Mouse (Mus musculus): ENCODE measurements around the gene Btf3l4. TPM values are rescaled to one million over a fixed set of nuclear protein-coding genes. Genes with fewer than 3 reads are reported as not detected.

Gene Btf3l4
- polyA plus RNA-seq, 1 experiment from 2014 or later = 211 TPM

- H3K4me3 ChIP-seq (replicated peaks; ENCODE audit: low read length) = no peak overlapping the region
- H3K4me1 ChIP-seq (replicated peaks; ENCODE audit: control insufficient read depth, insufficient read depth, low read length) = no peaks in the 10 kb centered on the region
- no peaks in the 10 kb centered on the region for H3K36me3 ChIP-seq (ENCODE audit: control insufficient read depth, insufficient read depth)
- WGBS = 73% methylated on average over 6 of the region's 6 CpGs
- no peaks in the 10 kb centered on the region for H3K9me3 ChIP-seq (ENCODE audit: control insufficient read depth, low read length)
- H3K4me2 ChIP-seq (ENCODE audit: low read length) = no peak overlapping the region
- no peak overlapping the region for H3K9ac ChIP-seq (replicated peaks; ENCODE audit: low read depth, low read length)
- no peak overlapping the region for H3K27ac ChIP-seq (ENCODE audit: low read length)
- no peak for ATAC-seq
- no peaks in the 10 kb centered on the region for H3K27me3 ChIP-seq (replicated peaks; ENCODE audit: control insufficient read depth, insufficient read depth, low read length)
These were observed 44.0 kb downstream of the Btf3l4 start for GRCm38 (mm10) chr4:108789258-108789936.

- H3K36me3 ChIP-seq (ENCODE audit: control insufficient read depth, insufficient read depth) = no peaks in the 10 kb centered on the region
- 35% methylated on average over 8 of the region's 8 CpGs for WGBS
- no peaks in the 10 kb centered on the region for H3K9me3 ChIP-seq (ENCODE audit: control insufficient read depth, low read length)
- ATAC-seq = no peak
- H3K4me3 ChIP-seq (replicated peaks; ENCODE audit: low read length) = no peak overlapping the region
- no peak overlapping the region for H3K9ac ChIP-seq (replicated peaks; ENCODE audit: low read depth, low read length)
- no peak overlapping the region for H3K4me2 ChIP-seq (ENCODE audit: low read length)
- H3K27me3 ChIP-seq (replicated peaks; ENCODE audit: control insufficient read depth, insufficient read depth, low read length) = no peaks in the 10 kb centered on the region
- no peak overlapping the region for H3K27ac ChIP-seq (ENCODE audit: low read length)
- peaks cover 7% of the 10 kb centered on the region for H3K4me1 ChIP-seq (replicated peaks; ENCODE audit: control insufficient read depth, insufficient read depth, low read length)
These were observed 50.9 kb downstream of the Btf3l4 start for GRCm38 (mm10) chr4:108782421-108783085.

GRCm38 (mm10) chr4:108781596-108781995 lies 51.8 kb downstream of the Btf3l4 start:
- 44% methylated on average over 3 of the region's 3 CpGs for WGBS

GRCm38 (mm10) chr4:108780864-108781205 lies 52.6 kb downstream of the Btf3l4 start:
- H3K36me3 ChIP-seq (ENCODE audit: control insufficient read depth, insufficient read depth) = no peaks in the 10 kb centered on the region
- H3K27me3 ChIP-seq (replicated peaks; ENCODE audit: control insufficient read depth, insufficient read depth, low read length) = no peaks in the 10 kb centered on the region
- H3K4me3 ChIP-seq (replicated peaks; ENCODE audit: low read length) = peak overlapping the region; percentile 80
- peak overlapping the region; percentile 89 for H3K9ac ChIP-seq (replicated peaks; ENCODE audit: low read depth, low read length)
- peak overlapping the region; percentile 96 for H3K27ac ChIP-seq (ENCODE audit: low read length)
- H3K4me1 ChIP-seq (replicated peaks; ENCODE audit: control insufficient read depth, insufficient read depth, low read length) = peaks cover 7% of the 10 kb centered on the region
- ATAC-seq = no peak
- H3K9me3 ChIP-seq (ENCODE audit: control insufficient read depth, low read length) = no peaks in the 10 kb centered on the region
- H3K4me2 ChIP-seq (ENCODE audit: low read length) = peak overlapping the region; percentile 76
- under 1% methylated on average over 20 of the region's 20 CpGs for WGBS

More at GRCm38 (mm10) chr4:108781596-108781995, 51.8 kb downstream of the Btf3l4 start:
- H3K27ac ChIP-seq (ENCODE audit: low read length) = no peak overlapping the region
- H3K27me3 ChIP-seq (replicated peaks; ENCODE audit: control insufficient read depth, insufficient read depth, low read length) = no peaks in the 10 kb centered on the region
- no peaks in the 10 kb centered on the region for H3K9me3 ChIP-seq (ENCODE audit: control insufficient read depth, low read length)
- peak overlapping the region; percentile 76 for H3K4me2 ChIP-seq (ENCODE audit: low read length)
- H3K9ac ChIP-seq (replicated peaks; ENCODE audit: low read depth, low read length) = no peak overlapping the region
- H3K4me3 ChIP-seq (replicated peaks; ENCODE audit: low read length) = no peak overlapping the region
- peaks cover 7% of the 10 kb centered on the region for H3K4me1 ChIP-seq (replicated peaks; ENCODE audit: control insufficient read depth, insufficient read depth, low read length)
- no peaks in the 10 kb centered on the region for H3K36me3 ChIP-seq (ENCODE audit: control insufficient read depth, insufficient read depth)
- no peak for ATAC-seq

- peak; percentile 94 for ATAC-seq
These were observed 53.2 kb downstream of the Btf3l4 start, which contains the start of gene Zfyve9 for GRCm38 (mm10) chr4:108780057-108780863. Gene Zfyve9 (minus strand): TSS chr4:108780798.

GRCm38 (mm10) chr4:108779763-108780056 lies 53.7 kb downstream of the Btf3l4 start:
- WGBS = under 1% methylated on average over 7 of the region's 7 CpGs
- peaks cover 7% of the 10 kb centered on the region for H3K4me1 ChIP-seq (replicated peaks; ENCODE audit: control insufficient read depth, insufficient read depth, low read length)
- H3K4me2 ChIP-seq (ENCODE audit: low read length) = peak overlapping the region; percentile 76
- H3K9me3 ChIP-seq (ENCODE audit: control insufficient read depth, low read length) = no peaks in the 10 kb centered on the region
- peak overlapping the region; percentile 80 for H3K4me3 ChIP-seq (replicated peaks; ENCODE audit: low read length)
- H3K27me3 ChIP-seq (replicated peaks; ENCODE audit: control insufficient read depth, insufficient read depth, low read length) = no peaks in the 10 kb centered on the region
- no peak for ATAC-seq
- no peaks in the 10 kb centered on the region for H3K36me3 ChIP-seq (ENCODE audit: control insufficient read depth, insufficient read depth)
- peak overlapping the region; percentile 96 for H3K27ac ChIP-seq (ENCODE audit: low read length)
- peak overlapping the region; percentile 89 for H3K9ac ChIP-seq (replicated peaks; ENCODE audit: low read depth, low read length)

More at GRCm38 (mm10) chr4:108780057-108780863, 53.2 kb downstream of the Btf3l4 start, which contains the start of gene Zfyve9:
- H3K4me1 ChIP-seq (replicated peaks; ENCODE audit: control insufficient read depth, insufficient read depth, low read length) = peaks cover 7% of the 10 kb centered on the region
- H3K36me3 ChIP-seq (ENCODE audit: control insufficient read depth, insufficient read depth) = no peaks in the 10 kb centered on the region
- H3K4me3 ChIP-seq (replicated peaks; ENCODE audit: low read length) = peak within 1 kb of the TSS; percentile 80
- WGBS = under 1% methylated on average over 110 of the region's 111 CpGs
- H3K4me2 ChIP-seq (ENCODE audit: low read length) = peak within 1 kb of the TSS; percentile 76
- H3K9ac ChIP-seq (replicated peaks; ENCODE audit: low read depth, low read length) = peak within 1 kb of the TSS; percentile 89
- H3K9me3 ChIP-seq (ENCODE audit: control insufficient read depth, low read length) = no peaks in the 10 kb centered on the region
- no peaks in the 10 kb centered on the region for H3K27me3 ChIP-seq (replicated peaks; ENCODE audit: control insufficient read depth, insufficient read depth, low read length)
- peak within 1 kb of the TSS; percentile 96 for H3K27ac ChIP-seq (ENCODE audit: low read length)

GRCm38 (mm10) chr4:108768527-108768926 lies 64.9 kb downstream of the Btf3l4 start:
- H3K4me1 ChIP-seq (replicated peaks; ENCODE audit: control insufficient read depth, insufficient read depth, low read length) = no peaks in the 10 kb centered on the region
- no peak overlapping the region for H3K27ac ChIP-seq (ENCODE audit: low read length)
- H3K9ac ChIP-seq (replicated peaks; ENCODE audit: low read depth, low read length) = no peak overlapping the region
- ATAC-seq = no peak
- no peak overlapping the region for H3K4me2 ChIP-seq (ENCODE audit: low read length)
- H3K4me3 ChIP-seq (replicated peaks; ENCODE audit: low read length) = no peak overlapping the region
- no peaks in the 10 kb centered on the region for H3K27me3 ChIP-seq (replicated peaks; ENCODE audit: control insufficient read depth, insufficient read depth, low read length)
- H3K9me3 ChIP-seq (ENCODE audit: control insufficient read depth, low read length) = no peaks in the 10 kb centered on the region
- no peaks in the 10 kb centered on the region for H3K36me3 ChIP-seq (ENCODE audit: control insufficient read depth, insufficient read depth)

Measured in forebrain, embryonic 16.5 days (tissue).